Mouse (Mus musculus): ENCODE measurements around the gene Rabif. TPM values are rescaled to one million over a fixed set of nuclear protein-coding genes. Genes with fewer than 3 reads are reported as not detected.

The Rabif gene
- polyA plus RNA-seq, 1 experiment = 13.4 TPM

- Histone ChIP-seq H3K36me3 (ENCODE audit: control insufficient read depth, insufficient read depth) (peaks cover 13% of the 10 kb centered on the region), H3K27me3 (ENCODE audit: control insufficient read depth, insufficient read depth, insufficient read length) (no peaks in the 10 kb centered on the region), H3K79me2 (ENCODE audit: control insufficient read depth, insufficient read depth) (peaks cover 24% of the 10 kb centered on the region), H3K4me3 (peak overlapping the region; percentile 72), H3K4me2 (ENCODE audit: low read depth) (peak overlapping the region; percentile 83), H3ac (ENCODE audit: control insufficient read depth, insufficient read length) (peak overlapping the region; percentile 40)
- TF ChIP-seq SRF (IDR thresholded peaks at IDR 0.05; ENCODE audit: control insufficient read depth, insufficient read length, low read depth) = no peak
Measured at GRCm38 (mm10) chr1:134493956-134494355, 492 bp upstream of the Rabif start.

- Histone ChIP-seq H3K4me3 (peak overlapping the region; percentile 72), H3K36me3 (ENCODE audit: control insufficient read depth, insufficient read depth) (peaks cover 5% of the 10 kb centered on the region), H3K4me2 (ENCODE audit: low read depth) (peak overlapping the region; percentile 95), H3K79me2 (ENCODE audit: control insufficient read depth, insufficient read depth) (peaks cover 24% of the 10 kb centered on the region), H3ac (ENCODE audit: control insufficient read depth, insufficient read length) (peak overlapping the region; percentile 40), H3K27me3 (ENCODE audit: control insufficient read depth, insufficient read depth, insufficient read length) (no peaks in the 10 kb centered on the region)
- TF ChIP-seq TCF12 (IDR thresholded peaks at IDR 0.05; ENCODE audit: insufficient read depth, poor library complexity, severe bottlenecking) (no peak), REST (IDR thresholded peaks at IDR 0.05; ENCODE audit: insufficient read depth, insufficient read length) (no peak)
Measured at GRCm38 (mm10) chr1:134495216-134495539, 730 bp downstream of the Rabif start.

GRCm38 (mm10) chr1:134495991-134496390, 1.5 kb downstream of the Rabif start:
- H3K79me2 ChIP-seq (ENCODE audit: control insufficient read depth, insufficient read depth) = peaks cover 24% of the 10 kb centered on the region
- H3K4me3 ChIP-seq = peak overlapping the region; percentile 72
- no peaks in the 10 kb centered on the region for H3K36me3 ChIP-seq (ENCODE audit: control insufficient read depth, insufficient read depth)
- TF ChIP-seq POLR2AphosphoS2 (IDR thresholded peaks at IDR 0.05; ENCODE audit: insufficient read length, low read depth) (no peak), USF1 (IDR thresholded peaks at IDR 0.05; ENCODE audit: low read depth) (no peak), REST (IDR thresholded peaks at IDR 0.05; ENCODE audit: insufficient read depth, insufficient read length) (no peak), MYOD1 (IDR thresholded peaks at IDR 0.05; ENCODE audit: control insufficient read depth in 1 of 3, insufficient read length in 2 of 3, low read depth in 2 of 3) (no peak), MAX (IDR thresholded peaks at IDR 0.05; ENCODE audit: low read depth) (no peak), TCF3 (IDR thresholded peaks at IDR 0.05; ENCODE audit: insufficient read length, low read depth) (no peak), TCF12 (IDR thresholded peaks at IDR 0.05; ENCODE audit: insufficient read depth, poor library complexity, severe bottlenecking) (no peak), E2F4 (IDR thresholded peaks at IDR 0.05; ENCODE audit: insufficient read depth) (no peak), MYOG (IDR thresholded peaks at IDR 0.05; ENCODE audit: control insufficient read depth in 1 of 3, insufficient read depth in 1 of 3, insufficient read length in 2 of 3, low read depth in 2 of 3) (no peak), POLR2A (IDR thresholded peaks at IDR 0.05; ENCODE audit: insufficient read length, low read depth) (no peak), SRF (IDR thresholded peaks at IDR 0.05; ENCODE audit: control insufficient read depth, insufficient read length, low read depth) (no peak), CEBPB (IDR thresholded peaks at IDR 0.05; ENCODE audit: insufficient read depth, poor library complexity, severe bottlenecking) (no peak)
- peak overlapping the region; percentile 95 for H3K4me2 ChIP-seq (ENCODE audit: low read depth)
- H3ac ChIP-seq (ENCODE audit: control insufficient read depth, insufficient read length) = no peak overlapping the region
- no peaks in the 10 kb centered on the region for H3K27me3 ChIP-seq (ENCODE audit: control insufficient read depth, insufficient read depth, insufficient read length)

- Histone ChIP-seq H3K4me3 (no peak overlapping the region), H3K4me2 (ENCODE audit: low read depth) (no peak overlapping the region), H3K36me3 (ENCODE audit: control insufficient read depth, insufficient read depth) (no peaks in the 10 kb centered on the region), H3K79me2 (ENCODE audit: control insufficient read depth, insufficient read depth) (peaks cover 17% of the 10 kb centered on the region), H3ac (ENCODE audit: control insufficient read depth, insufficient read length) (no peak overlapping the region), H3K27me3 (ENCODE audit: control insufficient read depth, insufficient read depth, insufficient read length) (no peaks in the 10 kb centered on the region)
- no peak for TF ChIP-seq CEBPB (IDR thresholded peaks at IDR 0.05; ENCODE audit: insufficient read depth, poor library complexity, severe bottlenecking)
- no peak for TF ChIP-seq SRF (IDR thresholded peaks at IDR 0.05; ENCODE audit: control insufficient read depth, insufficient read length, low read depth)
- TF ChIP-seq TCF3 (IDR thresholded peaks at IDR 0.05; ENCODE audit: insufficient read length, low read depth) = no peak
- TF ChIP-seq REST (IDR thresholded peaks at IDR 0.05; ENCODE audit: insufficient read depth, insufficient read length) = no peak
- TF ChIP-seq MAX (IDR thresholded peaks at IDR 0.05; ENCODE audit: low read depth) = no peak
- no peak for TF ChIP-seq USF1 (IDR thresholded peaks at IDR 0.05; ENCODE audit: low read depth)
- TF ChIP-seq MYOG (IDR thresholded peaks at IDR 0.05; ENCODE audit: control insufficient read depth in 1 of 3, insufficient read depth in 1 of 3, insufficient read length in 2 of 3, low read depth in 2 of 3) = no peak
- TF ChIP-seq POLR2A (IDR thresholded peaks at IDR 0.05; ENCODE audit: insufficient read length, low read depth) = no peak
- no peak for TF ChIP-seq POLR2AphosphoS2 (IDR thresholded peaks at IDR 0.05; ENCODE audit: insufficient read length, low read depth)
- no peak for TF ChIP-seq TCF12 (IDR thresholded peaks at IDR 0.05; ENCODE audit: insufficient read depth, poor library complexity, severe bottlenecking)
- TF ChIP-seq E2F4 (IDR thresholded peaks at IDR 0.05; ENCODE audit: insufficient read depth) = no peak
Measured at GRCm38 (mm10) chr1:134500916-134501315, 6.5 kb downstream of the Rabif start.

GRCm38 (mm10) chr1:134506201-134506600, 11.8 kb downstream of the Rabif start:
- Histone ChIP-seq H3K4me3 (no peak overlapping the region), H3K79me2 (ENCODE audit: control insufficient read depth, insufficient read depth) (peaks cover 3% of the 10 kb centered on the region), H3K36me3 (ENCODE audit: control insufficient read depth, insufficient read depth) (peaks cover 6% of the 10 kb centered on the region), H3K4me2 (ENCODE audit: low read depth) (no peak overlapping the region), H3ac (ENCODE audit: control insufficient read depth, insufficient read length) (no peak overlapping the region), H3K27me3 (ENCODE audit: control insufficient read depth, insufficient read depth, insufficient read length) (no peaks in the 10 kb centered on the region)
- TF ChIP-seq TCF3 (IDR thresholded peaks at IDR 0.05; ENCODE audit: insufficient read length, low read depth) (no peak), MYOG (IDR thresholded peaks at IDR 0.05; ENCODE audit: control insufficient read depth in 1 of 3, insufficient read depth in 1 of 3, insufficient read length in 2 of 3, low read depth in 2 of 3) (no peak), POLR2AphosphoS2 (IDR thresholded peaks at IDR 0.05; ENCODE audit: insufficient read length, low read depth) (no peak), REST (IDR thresholded peaks at IDR 0.05; ENCODE audit: insufficient read depth, insufficient read length) (no peak), CEBPB (IDR thresholded peaks at IDR 0.05; ENCODE audit: insufficient read depth, poor library complexity, severe bottlenecking) (no peak), SRF (IDR thresholded peaks at IDR 0.05; ENCODE audit: control insufficient read depth, insufficient read length, low read depth) (no peak), TCF12 (IDR thresholded peaks at IDR 0.05; ENCODE audit: insufficient read depth, poor library complexity, severe bottlenecking) (no peak)
